Mouse (Mus musculus) lung, adult 2 months (tissue): ENCODE data around the gene Inmt.

ENCODE experiments used
- CTCF ChIP-seq: fragments of 200-500 bp; IDR thresholded peaks from 2 replicates; pipeline ENCODE4 v1.5.1; 2011; ENCODE audit warnings: mild to moderate bottlenecking, low read length, control low read depth; ENCODE audit not compliant: insufficient read depth
- POLR2A ChIP-seq: fragments of 200-500 bp; IDR thresholded peaks from 2 replicates; pipeline ENCODE4 v1.6.1; 2011; ENCODE audit warnings: low read depth, mild to moderate bottlenecking, control low read depth, low read length, borderline replicate concordance; ENCODE audit errors: extremely low read depth

DNA sequence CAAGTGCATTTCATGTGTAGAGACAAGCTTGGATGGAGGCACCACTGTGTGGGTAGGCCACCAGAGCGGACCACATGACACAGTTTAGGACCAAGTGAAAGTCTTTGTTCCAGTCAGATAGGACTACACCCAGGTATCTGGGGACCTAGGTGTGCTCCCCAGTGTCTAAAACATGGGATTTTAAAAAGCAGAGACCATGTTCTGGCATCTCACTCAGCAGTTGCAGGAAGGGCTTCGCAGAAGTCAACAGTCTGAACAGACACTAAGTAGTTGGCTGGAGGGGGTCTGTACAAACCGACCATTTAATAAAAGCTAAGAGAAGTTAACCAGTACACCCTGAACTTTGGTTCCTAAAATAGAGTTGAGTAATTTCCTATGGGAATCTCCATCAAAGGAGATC lies 18.3 kb upstream of the Inmt start:
- TF ChIP-seq CTCF (no peak), POLR2A (no peak)
